Mouse (Mus musculus): ENCODE measurements at regions not wholly inside any gene's neighbourhood (a gene's known extent, or its start where the extent isn't known, plus 50 kb on each side); places are given as distances from the start of the nearest gene placed in this dataset.

DNA sequence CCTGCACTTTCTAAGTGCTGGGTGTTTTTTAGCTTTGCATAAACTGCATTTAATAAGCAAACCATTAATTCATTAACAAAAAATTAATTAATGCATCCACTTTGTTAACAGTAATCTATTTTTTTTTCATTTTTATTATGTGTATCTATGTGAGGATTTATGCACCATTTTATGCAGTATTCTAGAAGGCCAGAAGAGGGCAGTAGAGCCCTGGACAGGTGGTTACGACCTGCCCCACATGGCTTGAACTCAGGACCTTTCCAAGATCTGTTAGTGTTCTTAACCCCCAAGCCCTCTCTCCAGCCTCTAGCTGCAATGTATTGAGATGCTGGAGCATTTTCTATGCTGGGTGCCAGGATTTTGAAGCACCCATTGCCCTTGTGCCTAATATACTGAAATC, 377.6 kb upstream of the Tbx3 start:
- no peak for ATAC-seq (ENCODE audit: low FRiP score, low read depth)
- Histone ChIP-seq H3K27ac (replicated peaks) (no peak overlapping the region), H3K9ac (replicated peaks) (no peak overlapping the region), H3K36me3 (no peaks in the 10 kb centered on the region), H3K4me1 (no peaks in the 10 kb centered on the region), H3K27me3 (peaks cover 6% of the 10 kb centered on the region; the same call in 1 of the 2 replicates), H3K4me2 (replicated peaks) (no peak overlapping the region), H3K9me3 (0 out of 2 replicates have a peak, but pooled peaks cover 3% of the 10 kb centered on the region), H3K4me3 (no peak overlapping the region)
- WGBS: 78% methylated on average over 1 of the region's 1 CpGs

DNA sequence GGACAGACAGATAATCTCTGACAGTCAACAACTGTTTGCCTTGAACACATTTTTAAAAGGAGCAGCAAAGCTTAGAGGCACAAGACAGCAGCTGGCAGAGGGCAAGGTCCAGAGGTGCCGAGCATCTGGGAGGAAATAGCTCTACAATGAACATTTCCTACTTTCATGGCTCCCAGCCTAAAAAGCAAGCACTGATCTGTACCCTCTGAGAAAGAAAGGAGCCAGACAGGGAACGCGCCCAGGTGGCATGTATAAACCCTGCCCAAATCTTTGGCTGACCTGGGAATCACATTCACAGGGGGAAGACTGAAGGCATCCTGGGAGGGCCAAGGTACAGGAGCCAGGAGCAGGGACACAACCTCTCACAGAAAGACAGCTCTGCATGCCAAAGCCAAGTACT, 371.2 kb upstream of the Tbx3 start:
- H3K4me3 ChIP-seq: no peak overlapping the region
- no peak overlapping the region for H3K4me2 ChIP-seq (replicated peaks)
- WGBS: 82% methylated on average over 3 of the region's 3 CpGs
- peaks cover 24% of the 10 kb centered on the region; the same call in 1 of the 2 replicates for H3K27me3 ChIP-seq
- no peaks in the 10 kb centered on the region for H3K9me3 ChIP-seq
- H3K27ac ChIP-seq (replicated peaks): no peak overlapping the region
- H3K9ac ChIP-seq (replicated peaks): no peak overlapping the region
- ATAC-seq (ENCODE audit: low FRiP score, low read depth): no peak
- no peaks in the 10 kb centered on the region for H3K36me3 ChIP-seq
- peaks cover 9% of the 10 kb centered on the region; the same call in 1 of the 2 replicates for H3K4me1 ChIP-seq

DNA sequence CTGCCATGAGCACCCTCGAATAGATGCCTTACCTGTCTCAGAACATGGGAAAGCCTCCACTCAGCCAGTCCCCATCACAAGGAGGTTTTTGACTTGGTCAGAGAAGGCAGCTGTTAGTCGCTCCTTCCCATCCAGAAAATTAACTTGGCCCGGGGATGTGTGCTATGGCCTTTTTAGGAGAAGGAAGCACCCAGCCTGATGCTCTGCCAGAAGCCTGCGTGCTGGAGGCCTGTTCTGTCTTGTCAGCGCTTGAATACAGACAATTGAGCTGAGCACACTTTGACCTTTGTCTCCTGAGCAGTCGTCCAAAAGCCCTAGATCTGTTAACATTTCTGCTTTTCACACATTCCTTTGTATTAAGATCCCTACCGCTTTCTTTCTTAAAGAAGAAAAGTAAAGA, 370.4 kb upstream of the Tbx3 start:
- Histone ChIP-seq H3K9ac (replicated peaks) (no peak overlapping the region), H3K36me3 (no peaks in the 10 kb centered on the region), H3K9me3 (no peaks in the 10 kb centered on the region), H3K4me2 (replicated peaks) (no peak overlapping the region), H3K4me3 (no peak overlapping the region), H3K4me1 (peaks cover 9% of the 10 kb centered on the region; the same call in 1 of the 2 replicates), H3K27ac (replicated peaks) (no peak overlapping the region), H3K27me3 (peaks cover 24% of the 10 kb centered on the region; the same call in 1 of the 2 replicates)
- ATAC-seq (ENCODE audit: low FRiP score, low read depth): no peak
- 21% methylated on average over 7 of the region's 7 CpGs for WGBS

- Histone ChIP-seq H3K4me3 (no peak overlapping the region), H3K27ac (replicated peaks) (no peak overlapping the region), H3K27me3 (peaks cover 24% of the 10 kb centered on the region; the same call in 1 of the 2 replicates), H3K9me3 (no peaks in the 10 kb centered on the region), H3K4me1 (peaks cover 9% of the 10 kb centered on the region; the same call in 1 of the 2 replicates), H3K9ac (replicated peaks) (no peak overlapping the region), H3K36me3 (no peaks in the 10 kb centered on the region), H3K4me2 (replicated peaks) (no peak overlapping the region)
- WGBS: 35% methylated on average over 5 of the region's 5 CpGs
- ATAC-seq (ENCODE audit: low FRiP score, low read depth): no peak
These were observed 368.9 kb upstream of the Tbx3 start for GRCm38 (mm10) chr5:119301539-119301938.

DNA sequence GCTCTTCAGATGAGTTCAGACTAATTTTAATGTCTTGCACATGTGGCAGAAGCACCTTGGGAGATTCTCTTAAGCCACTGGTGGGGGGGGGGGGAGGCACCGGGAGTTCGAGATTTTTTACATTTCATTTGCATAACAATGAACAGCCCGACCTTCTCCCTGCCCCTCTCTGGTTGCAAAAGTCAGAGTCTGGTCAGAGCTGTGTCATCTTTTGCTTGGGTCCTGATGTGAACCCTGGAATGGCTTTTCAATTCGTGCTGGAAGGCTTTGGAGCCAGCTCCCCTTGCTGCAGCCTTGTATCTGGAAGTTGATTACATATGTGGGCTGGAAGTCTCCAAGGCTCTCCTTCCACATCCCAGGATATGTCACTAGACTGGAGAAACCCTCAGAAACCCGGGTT, 365.7 kb upstream of the Tbx3 start:
- Histone ChIP-seq H3K27ac (replicated peaks) (no peak overlapping the region), H3K4me2 (replicated peaks) (no peak overlapping the region), H3K4me1 (peaks cover 5% of the 10 kb centered on the region; the same call in 1 of the 2 replicates), H3K9ac (replicated peaks) (no peak overlapping the region), H3K9me3 (no peaks in the 10 kb centered on the region), H3K36me3 (no peaks in the 10 kb centered on the region), H3K27me3 (peaks cover 18% of the 10 kb centered on the region; the same call in 1 of the 2 replicates), H3K4me3 (no peak overlapping the region)
- 8% methylated on average over 5 of the region's 5 CpGs for WGBS
- ATAC-seq (ENCODE audit: low FRiP score, low read depth): no peak

DNA sequence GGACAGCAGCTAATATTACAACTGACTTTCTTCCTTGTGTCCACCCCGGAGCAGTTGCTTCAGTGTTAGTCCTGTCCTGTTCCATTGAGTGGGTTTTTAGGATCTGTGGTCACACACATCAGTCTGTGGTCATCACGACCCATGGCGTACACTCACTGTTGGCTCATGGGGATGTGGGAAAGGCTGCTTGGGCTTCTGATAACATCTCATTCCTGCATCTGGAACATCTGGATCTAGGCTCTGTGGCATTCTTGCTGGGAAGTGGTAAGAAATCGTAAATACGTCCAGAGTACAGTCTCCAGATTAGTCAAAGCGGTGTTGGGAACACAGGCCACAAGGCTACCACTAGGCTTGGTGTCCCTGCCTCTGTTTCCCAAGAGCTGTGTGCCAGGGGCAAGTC, 362.7 kb upstream of the Tbx3 start:
- H3K4me2 ChIP-seq (replicated peaks): no peak overlapping the region
- peaks cover 10% of the 10 kb centered on the region; the same call in 1 of the 2 replicates for H3K27me3 ChIP-seq
- WGBS: 95% methylated on average over 6 of the region's 6 CpGs
- no peak overlapping the region for H3K27ac ChIP-seq (replicated peaks)
- no peaks in the 10 kb centered on the region for H3K9me3 ChIP-seq
- no peak for ATAC-seq (ENCODE audit: low FRiP score, low read depth)
- H3K4me1 ChIP-seq: no peaks in the 10 kb centered on the region
- no peaks in the 10 kb centered on the region for H3K36me3 ChIP-seq
- H3K4me3 ChIP-seq: no peak overlapping the region
- H3K9ac ChIP-seq (replicated peaks): no peak overlapping the region

DNA sequence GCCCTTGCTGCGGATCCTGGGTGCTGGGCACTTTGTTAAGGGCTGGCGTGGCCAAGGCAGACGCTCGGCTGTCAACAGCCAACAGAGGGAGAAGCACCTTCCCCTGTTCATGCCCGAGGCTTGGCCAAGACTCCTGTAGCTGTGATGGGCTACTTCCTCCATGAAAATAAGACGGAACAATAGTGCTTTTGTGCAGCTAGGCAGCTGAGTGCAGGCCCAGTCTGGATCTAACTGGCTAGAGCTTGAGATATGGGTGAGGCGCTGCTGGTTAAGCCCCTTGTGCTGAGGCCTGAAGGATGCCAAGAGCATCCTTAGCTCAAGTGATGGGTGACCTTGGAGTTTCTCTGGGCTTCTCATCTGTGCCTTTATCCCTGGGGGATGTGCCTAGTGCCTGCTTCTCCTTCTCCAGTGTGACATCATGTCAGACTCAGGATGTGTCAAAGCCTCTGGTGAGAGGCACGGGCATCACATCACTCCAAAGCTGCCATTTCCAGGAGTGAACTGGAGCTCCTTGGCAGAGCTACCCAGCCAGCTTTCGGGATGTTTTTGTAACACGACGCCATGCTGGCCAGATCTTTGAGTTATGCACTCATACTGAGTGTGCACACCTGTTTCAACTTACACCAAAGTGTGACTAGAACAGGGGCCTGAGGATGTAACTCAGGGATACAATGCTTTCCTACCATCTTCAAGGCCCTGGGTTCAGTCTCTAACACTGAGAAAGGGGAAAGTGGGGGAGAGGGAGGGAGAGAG, 360.1 kb upstream of the Tbx3 start:
- H3K9ac ChIP-seq (replicated peaks): no peak overlapping the region
- no peaks in the 10 kb centered on the region for H3K9me3 ChIP-seq
- no peak overlapping the region for H3K4me3 ChIP-seq
- H3K4me2 ChIP-seq (replicated peaks): no peak overlapping the region
- WGBS: 77% methylated on average over 11 of the region's 11 CpGs
- no peaks in the 10 kb centered on the region for H3K4me1 ChIP-seq
- H3K36me3 ChIP-seq: no peaks in the 10 kb centered on the region
- H3K27me3 ChIP-seq: no peaks in the 10 kb centered on the region
- ATAC-seq (ENCODE audit: low FRiP score, low read depth): no peak
- H3K27ac ChIP-seq (replicated peaks): no peak overlapping the region

DNA sequence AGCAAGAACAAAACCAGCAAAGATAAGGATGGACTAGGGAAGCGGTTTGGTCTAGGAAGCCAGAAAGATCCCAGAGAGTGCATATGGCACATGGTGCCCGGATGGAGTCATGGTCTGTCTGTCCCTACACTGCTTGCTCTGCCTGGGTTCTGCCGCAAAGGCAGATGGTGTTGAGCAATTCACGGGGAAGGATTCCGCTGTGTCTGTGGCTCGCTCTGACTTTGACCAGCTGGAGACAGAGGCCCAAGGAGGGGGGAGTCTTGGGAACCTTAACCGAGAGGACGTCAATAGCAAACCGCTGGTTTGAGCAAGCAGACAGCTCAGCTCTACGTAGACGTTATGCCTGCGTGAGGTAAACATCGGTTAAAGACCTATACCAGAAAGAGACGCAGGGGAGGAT, 357.7 kb upstream of the Tbx3 start:
- no peak for ATAC-seq (ENCODE audit: low FRiP score, low read depth)
- no peak overlapping the region for H3K4me2 ChIP-seq (replicated peaks)
- H3K4me3 ChIP-seq: no peak overlapping the region
- no peaks in the 10 kb centered on the region for H3K36me3 ChIP-seq
- 84% methylated on average over 14 of the region's 14 CpGs for WGBS
- H3K27me3 ChIP-seq: no peaks in the 10 kb centered on the region; the same call in 1 of the 2 replicates
- no peak overlapping the region for H3K9ac ChIP-seq (replicated peaks)
- no peaks in the 10 kb centered on the region for H3K4me1 ChIP-seq
- H3K9me3 ChIP-seq: no peaks in the 10 kb centered on the region
- H3K27ac ChIP-seq (replicated peaks): no peak overlapping the region

- Histone ChIP-seq H3K4me2 (replicated peaks) (no peak overlapping the region), H3K36me3 (no peaks in the 10 kb centered on the region), H3K27me3 (no peaks in the 10 kb centered on the region; the same call in 1 of the 2 replicates), H3K9ac (replicated peaks) (no peak overlapping the region), H3K9me3 (no peaks in the 10 kb centered on the region), H3K4me1 (no peaks in the 10 kb centered on the region), H3K4me3 (no peak overlapping the region), H3K27ac (replicated peaks) (no peak overlapping the region)
- WGBS: 87% methylated on average over 7 of the region's 7 CpGs
- ATAC-seq (ENCODE audit: low FRiP score, low read depth): no peak
These were observed 355.3 kb upstream of the Tbx3 start for GRCm38 (mm10) chr5:119315149-119315548.

DNA sequence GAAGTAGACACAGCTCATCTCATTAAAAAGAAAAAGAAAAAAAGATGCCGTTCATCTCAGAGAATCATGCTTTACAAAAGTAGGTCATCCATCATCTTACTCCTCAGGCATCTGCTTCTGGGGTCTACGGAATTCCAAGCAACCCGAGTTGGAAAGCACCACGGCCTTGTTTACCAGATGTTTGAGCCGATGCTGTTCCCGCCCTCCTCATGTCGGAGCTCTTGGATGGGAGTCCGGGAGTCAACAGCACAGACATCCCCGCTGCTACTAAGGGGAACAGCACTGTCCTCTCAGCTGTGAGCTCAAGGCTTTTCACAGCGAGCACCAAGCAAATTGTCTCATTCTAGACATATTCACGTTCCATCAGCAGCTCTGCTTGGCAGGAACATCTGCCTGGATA, 352.9 kb upstream of the Tbx3 start:
- no peak overlapping the region for H3K27ac ChIP-seq (replicated peaks)
- peaks cover 11% of the 10 kb centered on the region for H3K27me3 ChIP-seq
- H3K4me1 ChIP-seq: peaks cover 7% of the 10 kb centered on the region; the same call in 1 of the 2 replicates
- H3K4me2 ChIP-seq (replicated peaks): no peak overlapping the region
- ATAC-seq (ENCODE audit: low FRiP score, low read depth): no peak
- no peaks in the 10 kb centered on the region for H3K9me3 ChIP-seq
- H3K36me3 ChIP-seq: no peaks in the 10 kb centered on the region
- H3K4me3 ChIP-seq: no peak overlapping the region
- no peak overlapping the region for H3K9ac ChIP-seq (replicated peaks)
- WGBS: 88% methylated on average over 11 of the region's 11 CpGs

- no peak overlapping the region for H3K9ac ChIP-seq (replicated peaks)
- peaks cover 25% of the 10 kb centered on the region for H3K27me3 ChIP-seq
- H3K4me1 ChIP-seq: peaks cover 7% of the 10 kb centered on the region; the same call in 1 of the 2 replicates
- H3K4me3 ChIP-seq: no peak overlapping the region
- ATAC-seq (ENCODE audit: low FRiP score, low read depth): no peak
- no peak overlapping the region for H3K27ac ChIP-seq (replicated peaks)
- H3K36me3 ChIP-seq: no peaks in the 10 kb centered on the region
- 81% methylated on average over 10 of the region's 10 CpGs for WGBS
- H3K9me3 ChIP-seq: no peaks in the 10 kb centered on the region
- H3K4me2 ChIP-seq (replicated peaks): no peak overlapping the region
These were observed 348.9 kb upstream of the Tbx3 start for GRCm38 (mm10) chr5:119321368-119322144.

GRCm38 (mm10) chr5:119322411-119322810, 348.1 kb upstream of the Tbx3 start:
- WGBS: 35% methylated on average over 13 of the region's 13 CpGs
- H3K27ac ChIP-seq (replicated peaks): no peak overlapping the region
- ATAC-seq (ENCODE audit: low FRiP score, low read depth): no peak

More at GRCm38 (mm10) chr5:119322411-119322810, 348.1 kb upstream of the Tbx3 start:
- H3K36me3 ChIP-seq: no peaks in the 10 kb centered on the region
- H3K4me2 ChIP-seq (replicated peaks): no peak overlapping the region
- no peak overlapping the region for H3K9ac ChIP-seq (replicated peaks)
- no peaks in the 10 kb centered on the region for H3K9me3 ChIP-seq
- H3K4me3 ChIP-seq: no peak overlapping the region
- H3K4me1 ChIP-seq: peaks cover 7% of the 10 kb centered on the region; the same call in 1 of the 2 replicates
- H3K27me3 ChIP-seq: peaks cover 25% of the 10 kb centered on the region; the same call in 1 of the 2 replicates

Data from midbrain, embryonic 12.5 days (tissue).